Mouse (Mus musculus): ENCODE data around the gene Uchl5. TPM values are rescaled to one million over a fixed set of nuclear protein-coding genes. Genes with fewer than 3 reads are reported as not detected.

Uchl5 gene
- polyA plus RNA-seq (2014; fragmentation: Nextera tagmentation; extraction: Ambion mirVana), result 74.0 and 77.6 TPM in 2 replicates

DNA sequence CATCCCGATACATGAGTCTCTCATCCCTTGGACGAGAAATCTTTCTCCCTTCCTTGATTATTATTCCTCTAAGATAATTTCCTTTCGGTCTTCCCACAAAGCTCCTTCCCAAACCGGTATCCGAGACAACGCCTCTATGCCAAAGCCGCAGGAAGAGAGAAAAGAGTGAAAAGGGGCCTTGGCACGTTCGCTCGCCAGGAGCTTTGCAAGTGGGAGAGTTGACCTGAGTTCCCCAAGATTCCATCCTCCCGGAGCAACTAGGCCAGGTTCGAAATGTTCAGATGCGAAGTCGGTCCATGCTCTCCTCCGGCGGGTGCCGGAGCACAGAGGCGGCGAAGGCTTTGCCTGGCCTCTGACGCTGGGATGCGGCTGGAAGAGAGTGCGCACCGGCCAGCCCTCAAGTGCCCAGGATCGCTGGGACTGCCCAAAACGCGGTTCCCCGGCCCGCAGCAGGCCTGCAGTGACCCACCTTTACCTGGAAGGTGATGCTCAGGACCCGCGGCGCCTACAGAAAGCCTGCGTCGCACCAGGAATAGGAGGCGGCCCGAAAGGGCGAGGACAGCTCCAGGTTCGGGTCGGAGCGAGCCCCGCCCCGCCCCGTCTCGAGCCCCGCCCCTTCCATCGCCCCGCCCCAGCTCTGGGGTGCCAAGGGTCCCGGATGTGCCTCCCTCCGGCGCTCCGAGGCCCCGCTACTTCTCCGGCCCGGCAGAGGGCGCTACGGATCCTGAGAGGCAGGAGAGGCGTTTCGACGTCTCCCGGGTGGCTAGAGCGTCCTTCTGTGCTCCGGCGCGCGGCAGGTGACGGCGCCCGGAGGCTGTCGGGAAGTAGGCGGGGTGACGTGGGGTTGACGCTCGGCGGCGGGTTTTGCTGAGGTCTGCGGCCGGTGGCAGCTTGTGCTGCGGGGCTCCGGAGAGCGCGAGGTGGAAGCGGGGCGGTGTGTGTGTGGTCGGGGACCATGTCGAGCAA lies at the start of gene Uchl5, which contains the start of gene Trove2:
Gene Uchl5, plus strand, starts transcription at position 827 of the 966 bp plus-strand sequence.
Gene Trove2, minus strand, starts transcription at position 623 of the 966 bp plus-strand sequence.
- H3K4me3 ChIP-seq (ENCODE audit: low read depth, low read length), result peak within 1 kb of the TSS; percentile 81
- H3K27me3 ChIP-seq (ENCODE audit: insufficient read depth, low read length), result no peaks in the 10 kb centered on the region
- H3K9me3 ChIP-seq (ENCODE audit: low read depth, low read length), result no peaks in the 10 kb centered on the region
- H3K4me1 ChIP-seq (ENCODE audit: insufficient read depth), result peaks cover 6% of the 10 kb centered on the region; the same call in 1 of the 2 replicates
- ATAC-seq (ENCODE audit: insufficient read depth), result peak; percentile 96
- under 1% methylated on average over 84 of the region's 84 CpGs for WGBS
- peak within 1 kb of the TSS; percentile 68 for H3K4me2 ChIP-seq
- H3K27ac ChIP-seq (ENCODE audit: low read depth), result peak within 1 kb of the TSS; percentile 71
- TF ChIP-seq CTCF (IDR thresholded peaks at IDR 0.05; ENCODE audit: low read depth), result peak; percentile 90
- DNase-seq, result peak; percentile 99
- H3K9ac ChIP-seq, result peak within 1 kb of the TSS; percentile 82
- H3K36me3 ChIP-seq (ENCODE audit: insufficient read depth), result 0 out of 2 replicates have a peak, but pooled peaks cover 4% of the 10 kb centered on the region

DNA sequence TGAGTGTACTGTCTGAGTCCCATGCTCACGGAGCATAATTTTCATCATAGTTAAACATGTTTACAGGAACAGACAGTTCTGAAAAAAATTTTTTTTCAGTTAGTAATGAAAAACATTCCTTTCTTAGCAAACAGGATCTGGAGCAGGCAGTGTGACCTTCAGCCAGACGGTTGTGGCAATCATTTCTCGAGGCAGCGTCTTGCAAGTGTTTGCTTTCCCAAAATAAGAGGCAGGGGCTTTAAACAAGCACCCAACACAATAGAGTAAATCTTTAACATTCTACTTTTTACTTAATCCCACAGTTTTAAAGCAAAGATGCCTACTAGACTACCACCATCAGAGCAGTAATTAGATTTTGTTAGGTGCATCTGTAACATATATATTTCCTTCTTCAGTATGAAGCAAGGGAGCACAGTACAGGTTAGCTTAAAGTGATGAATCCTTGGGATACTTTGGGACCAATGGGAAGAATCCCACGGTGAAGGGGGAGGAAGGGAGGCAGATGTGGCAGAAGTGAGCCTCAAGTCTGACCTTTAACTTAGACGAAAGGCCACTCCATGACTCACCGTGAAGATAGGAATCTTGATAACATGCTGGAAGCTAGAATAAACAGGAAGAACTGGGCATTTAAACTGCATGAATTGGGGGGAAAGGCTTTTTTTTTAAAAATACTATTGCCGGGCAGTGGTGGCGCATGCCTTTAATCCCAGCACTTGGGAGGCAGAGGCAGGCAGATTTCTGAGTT lies 49.2 kb upstream of the Uchl5 start:
- H3K9me3 ChIP-seq (ENCODE audit: low read depth, low read length), result no peaks in the 10 kb centered on the region
- TF ChIP-seq CTCF (IDR thresholded peaks at IDR 0.05; ENCODE audit: low read depth), result no peak
- no peak for DNase-seq
- WGBS, result 48% methylated on average over 9 of the region's 9 CpGs
- no peaks in the 10 kb centered on the region for H3K4me1 ChIP-seq (ENCODE audit: insufficient read depth)
- H3K4me2 ChIP-seq, result no peak overlapping the region
- no peak overlapping the region for H3K9ac ChIP-seq
- no peaks in the 10 kb centered on the region for H3K27me3 ChIP-seq (ENCODE audit: insufficient read depth, low read length)
- H3K27ac ChIP-seq (ENCODE audit: low read depth), result no peak overlapping the region
- no peaks in the 10 kb centered on the region for H3K36me3 ChIP-seq (ENCODE audit: insufficient read depth)
- no peak for ATAC-seq (ENCODE audit: insufficient read depth)
- no peak overlapping the region for H3K4me3 ChIP-seq (ENCODE audit: low read depth, low read length)

DNA sequence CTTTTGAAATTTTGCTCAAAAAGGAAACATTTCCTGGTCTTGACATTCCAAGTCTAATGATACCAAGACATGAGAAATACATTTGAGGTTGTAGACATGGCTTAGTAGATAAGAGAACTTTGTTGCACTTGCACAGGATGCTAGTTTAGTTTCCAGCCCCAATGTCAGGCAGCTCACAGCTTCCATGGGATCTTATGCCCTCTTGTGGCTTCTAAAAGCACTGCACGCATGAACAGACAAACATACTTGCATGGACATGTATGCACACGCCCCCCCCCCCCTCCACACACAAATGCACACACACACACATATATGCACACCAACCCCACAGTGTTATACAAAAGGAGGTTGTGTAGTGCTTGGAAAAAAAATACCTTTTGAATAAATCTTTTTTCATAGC lies 46.2 kb upstream of the Uchl5 start:
- peak; percentile 62 for DNase-seq
- no peak overlapping the region for H3K4me2 ChIP-seq
- 65% methylated on average over 2 of the region's 2 CpGs for WGBS
- no peaks in the 10 kb centered on the region for H3K4me1 ChIP-seq (ENCODE audit: insufficient read depth)
- peak; percentile 52 for TF ChIP-seq CTCF (IDR thresholded peaks at IDR 0.05; ENCODE audit: low read depth)
- no peaks in the 10 kb centered on the region for H3K36me3 ChIP-seq (ENCODE audit: insufficient read depth)
- H3K27ac ChIP-seq (ENCODE audit: low read depth), result no peak overlapping the region
- no peak for ATAC-seq (ENCODE audit: insufficient read depth)
- H3K4me3 ChIP-seq (ENCODE audit: low read depth, low read length), result no peak overlapping the region
- no peaks in the 10 kb centered on the region for H3K9me3 ChIP-seq (ENCODE audit: low read depth, low read length)
- H3K27me3 ChIP-seq (ENCODE audit: insufficient read depth, low read length), result no peaks in the 10 kb centered on the region
- no peak overlapping the region for H3K9ac ChIP-seq

DNA sequence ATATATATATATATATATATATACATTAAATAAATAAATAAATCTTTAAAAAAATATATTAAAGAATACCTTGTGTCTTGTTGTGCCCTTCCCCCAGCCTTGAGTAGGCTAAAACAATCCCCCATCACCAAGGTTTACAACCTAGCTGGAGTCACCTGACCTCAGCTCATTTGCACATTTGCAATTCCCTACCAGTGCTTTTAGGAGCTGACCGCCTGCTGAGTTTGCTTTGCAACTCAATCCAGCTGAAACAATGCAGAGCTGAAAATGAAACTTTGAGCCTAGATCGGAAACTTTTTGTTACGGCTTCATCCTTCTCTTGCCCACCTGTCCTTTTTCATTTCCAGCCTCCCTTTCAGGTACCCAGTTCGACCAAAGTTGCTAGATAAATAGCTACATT lies 45.4 kb upstream of the Uchl5 start:
- Histone ChIP-seq H3K27ac (ENCODE audit: low read depth) (no peak overlapping the region), H3K9ac (no peak overlapping the region), H3K4me2 (no peak overlapping the region), H3K27me3 (ENCODE audit: insufficient read depth, low read length) (no peaks in the 10 kb centered on the region), H3K36me3 (ENCODE audit: insufficient read depth) (no peaks in the 10 kb centered on the region), H3K9me3 (ENCODE audit: low read depth, low read length) (no peaks in the 10 kb centered on the region), H3K4me1 (ENCODE audit: insufficient read depth) (no peaks in the 10 kb centered on the region), H3K4me3 (ENCODE audit: low read depth, low read length) (no peak overlapping the region)
- no peak for TF ChIP-seq CTCF (IDR thresholded peaks at IDR 0.05; ENCODE audit: low read depth)
- 59% methylated on average over 4 of the region's 4 CpGs for WGBS
- DNase-seq (no peak), ATAC-seq (ENCODE audit: insufficient read depth) (no peak)

DNA sequence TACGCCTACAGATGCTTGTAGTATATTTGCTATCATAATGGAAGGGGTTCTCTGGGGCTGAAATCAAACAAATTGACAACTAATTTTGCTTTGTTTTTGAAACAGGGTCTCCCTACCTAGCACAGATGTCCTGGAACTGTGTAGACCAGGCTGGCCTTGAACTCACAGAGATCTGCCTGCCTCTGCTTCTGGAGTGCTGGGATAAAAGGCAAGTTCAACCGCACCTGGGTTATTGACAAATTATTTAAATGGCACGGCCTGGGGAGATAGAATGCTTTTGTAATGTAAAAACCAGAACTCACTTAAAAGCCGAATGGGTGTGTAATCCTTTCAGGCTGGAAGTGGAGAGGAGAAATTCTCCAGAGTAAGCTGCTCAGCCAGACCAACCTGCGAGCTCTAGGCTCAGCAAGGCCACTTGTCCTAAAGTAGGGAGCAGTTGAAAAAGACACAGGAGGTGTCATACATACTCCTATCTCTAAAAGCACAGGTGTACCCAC lies 43.1 kb upstream of the Uchl5 start:
- Histone ChIP-seq H3K27ac (ENCODE audit: low read depth) (no peak overlapping the region), H3K4me1 (ENCODE audit: insufficient read depth) (no peaks in the 10 kb centered on the region), H3K4me2 (no peak overlapping the region), H3K9ac (no peak overlapping the region), H3K27me3 (ENCODE audit: insufficient read depth, low read length) (no peaks in the 10 kb centered on the region), H3K9me3 (ENCODE audit: low read depth, low read length) (no peaks in the 10 kb centered on the region), H3K4me3 (ENCODE audit: low read depth, low read length) (no peak overlapping the region), H3K36me3 (ENCODE audit: insufficient read depth) (no peaks in the 10 kb centered on the region)
- 80% methylated on average over 5 of the region's 5 CpGs for WGBS
- ATAC-seq (ENCODE audit: insufficient read depth) (no peak), DNase-seq (no peak)
- no peak for TF ChIP-seq CTCF (IDR thresholded peaks at IDR 0.05; ENCODE audit: low read depth)

DNA sequence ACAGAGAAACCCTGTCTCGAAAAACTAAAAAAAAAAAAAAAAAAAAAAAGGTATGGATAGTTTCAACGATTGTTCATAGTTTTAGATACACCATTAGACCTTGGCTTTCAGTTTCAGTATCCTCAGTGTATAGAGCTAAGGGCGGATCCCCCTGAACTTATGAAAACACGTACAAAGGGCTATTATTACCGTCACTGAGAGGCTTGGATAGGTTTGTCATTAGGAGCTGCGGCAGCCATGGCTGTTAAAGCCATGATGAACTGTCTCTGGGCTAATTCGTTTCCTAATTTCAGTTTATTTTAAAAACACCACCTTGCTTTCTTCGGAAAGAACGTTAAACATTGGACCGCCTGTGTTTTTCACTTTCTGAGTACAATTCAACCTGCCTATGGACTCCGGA lies 38.3 kb upstream of the Uchl5 start:
- no peaks in the 10 kb centered on the region for H3K9me3 ChIP-seq (ENCODE audit: low read depth, low read length)
- no peak for TF ChIP-seq CTCF (IDR thresholded peaks at IDR 0.05; ENCODE audit: low read depth)
- 18% methylated on average over 11 of the region's 11 CpGs for WGBS
- H3K4me2 ChIP-seq, result peak overlapping the region; percentile 85
- DNase-seq, result no peak
- H3K27me3 ChIP-seq (ENCODE audit: insufficient read depth, low read length), result no peaks in the 10 kb centered on the region
- peak overlapping the region; percentile 71 for H3K9ac ChIP-seq
- H3K4me3 ChIP-seq (ENCODE audit: low read depth, low read length), result peak overlapping the region; percentile 73
- peaks cover 4% of the 10 kb centered on the region for H3K36me3 ChIP-seq (ENCODE audit: insufficient read depth)
- no peak overlapping the region for H3K27ac ChIP-seq (ENCODE audit: low read depth)
- peak; percentile 15; the same call in 1 of the 2 replicates for ATAC-seq (ENCODE audit: insufficient read depth)
- no peaks in the 10 kb centered on the region for H3K4me1 ChIP-seq (ENCODE audit: insufficient read depth)
